Mouse (Mus musculus): ENCODE measurements around the gene Mapkap1. TPM values are rescaled to one million over a fixed set of nuclear protein-coding genes. Genes with fewer than 3 reads are reported as not detected.

Gene Mapkap1
- total and polyA plus RNA-seq, 2 experiments from 2014 or later, result 60.3 to 87.6 TPM

DNA sequence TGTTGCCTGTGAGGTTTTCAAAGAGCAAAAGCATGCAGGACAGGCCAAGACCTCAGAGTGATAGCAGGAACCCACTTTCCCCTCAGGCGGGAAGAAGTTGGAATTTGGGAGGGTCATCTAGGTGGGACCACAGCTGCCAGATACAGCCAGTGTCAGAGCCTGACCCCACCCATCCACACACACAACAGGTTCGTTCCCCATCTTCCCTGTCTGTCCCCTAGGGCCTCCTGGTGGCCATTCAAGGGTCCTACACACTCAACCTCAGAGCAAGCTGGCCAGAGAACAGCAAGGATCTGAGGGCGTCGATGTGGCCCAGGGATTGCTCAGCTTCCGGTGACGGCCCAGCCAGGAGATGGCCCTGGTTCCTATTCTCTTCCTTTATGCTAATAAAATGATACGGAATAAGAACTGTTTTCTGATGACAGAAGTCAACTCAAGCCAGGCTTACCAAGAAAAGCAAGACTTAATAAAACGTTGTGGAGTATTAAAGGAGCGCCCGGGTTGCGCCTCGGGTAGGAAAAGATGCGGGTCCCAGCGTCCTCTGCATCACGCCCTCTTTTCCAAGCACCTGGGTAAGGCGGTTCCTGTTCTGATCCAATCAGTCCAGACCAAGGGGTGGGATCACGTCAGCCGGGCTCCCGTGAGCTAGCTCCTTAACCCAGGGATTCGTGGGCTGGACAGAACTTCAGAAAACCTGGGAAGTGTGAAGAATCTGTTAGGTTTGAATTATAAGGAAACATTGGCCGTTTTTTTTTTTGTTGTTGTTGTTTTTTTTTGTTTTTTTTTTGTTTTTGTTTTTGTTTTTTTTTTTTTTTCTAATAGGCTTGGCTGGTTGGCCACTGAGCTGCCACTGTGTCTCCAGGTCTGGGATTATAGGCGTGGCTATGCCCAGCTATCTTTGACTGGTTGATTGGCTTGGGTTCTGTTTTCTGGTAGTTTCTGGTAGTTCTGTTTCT lies 238.3 kb downstream of the Mapkap1 start:
- no peak for DNase-seq (ENCODE audit: low spot score)
- H3K4me2 ChIP-seq (ENCODE audit: low read depth, low read length), result no peak overlapping the region
- no peak overlapping the region for H3K9ac ChIP-seq (replicated peaks; ENCODE audit: low read depth, low read length)
- H3K27ac ChIP-seq (ENCODE audit: low read depth), result no peak overlapping the region
- H3K36me3 ChIP-seq (replicated peaks; ENCODE audit: control insufficient read depth, insufficient read depth, low read length), result no peaks in the 10 kb centered on the region
- no peaks in the 10 kb centered on the region for H3K9me3 ChIP-seq (replicated peaks; ENCODE audit: control insufficient read depth, low read length)
- ATAC-seq (ENCODE audit: insufficient read depth, low read depth), result no peak
- H3K4me3 ChIP-seq (ENCODE audit: low read depth, low read length), result no peak overlapping the region
- no peaks in the 10 kb centered on the region for H3K27me3 ChIP-seq (ENCODE audit: control insufficient read depth, insufficient read depth, low read length)
- no peaks in the 10 kb centered on the region for H3K4me1 ChIP-seq (ENCODE audit: control insufficient read depth, insufficient read depth)
- TF ChIP-seq EP300 (IDR thresholded peaks at IDR 0.05; ENCODE audit: low read depth) (no peak), CTCF (IDR thresholded peaks at IDR 0.05; ENCODE audit: low read depth) (peak; percentile 64)
- 48% methylated on average over 22 of the region's 22 CpGs for WGBS

DNA sequence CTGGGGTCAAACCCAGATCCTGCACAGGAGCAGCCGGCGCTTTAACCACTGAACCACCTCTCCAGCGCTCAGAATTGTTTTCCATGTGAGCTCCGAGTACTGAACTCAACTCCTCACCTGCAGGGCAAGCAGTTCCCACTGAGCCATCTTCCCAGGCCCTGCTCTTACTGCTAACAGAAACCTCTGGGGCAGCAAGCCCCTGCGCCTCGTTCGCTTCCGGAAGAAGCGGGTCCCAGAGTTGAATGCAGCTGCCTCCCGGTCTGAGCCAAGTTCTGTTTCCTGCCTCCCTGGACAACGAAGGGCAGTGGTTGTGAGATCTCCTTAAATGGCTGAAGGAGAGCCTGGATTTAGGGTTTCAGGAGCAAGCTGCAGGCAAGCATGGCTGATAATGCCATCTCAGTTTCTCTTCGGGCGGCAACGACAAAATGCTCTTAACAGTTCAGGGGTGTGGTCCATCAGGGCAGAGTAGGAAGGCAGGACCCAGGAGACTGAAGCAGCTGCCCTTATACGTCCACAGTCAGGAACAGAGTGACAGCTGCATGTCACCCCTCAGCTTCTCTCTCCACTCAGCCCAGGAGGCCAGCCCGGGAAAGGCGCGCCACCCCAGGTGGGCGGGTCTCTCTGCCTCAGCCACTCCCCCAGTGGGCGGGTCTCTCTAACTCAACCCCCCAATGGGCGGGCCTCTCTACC lies 239.4 kb downstream of the Mapkap1 start:
- ATAC-seq (ENCODE audit: insufficient read depth, low read depth), result peak; percentile 87
- Histone ChIP-seq H3K27me3 (ENCODE audit: control insufficient read depth, insufficient read depth, low read length) (no peaks in the 10 kb centered on the region), H3K4me1 (ENCODE audit: control insufficient read depth, insufficient read depth) (no peaks in the 10 kb centered on the region), H3K9ac (replicated peaks; ENCODE audit: low read depth, low read length) (peak overlapping the region; percentile 34), H3K4me3 (ENCODE audit: low read depth, low read length) (peak overlapping the region; percentile 54), H3K4me2 (ENCODE audit: low read depth, low read length) (peak overlapping the region; percentile 70), H3K27ac (ENCODE audit: low read depth) (peak overlapping the region; percentile 21; the same call in 1 of the 2 replicates), H3K9me3 (replicated peaks; ENCODE audit: control insufficient read depth, low read length) (no peaks in the 10 kb centered on the region), H3K36me3 (replicated peaks; ENCODE audit: control insufficient read depth, insufficient read depth, low read length) (no peaks in the 10 kb centered on the region)
- no peak for TF ChIP-seq EP300 (IDR thresholded peaks at IDR 0.05; ENCODE audit: low read depth)
- no peak for TF ChIP-seq CTCF (IDR thresholded peaks at IDR 0.05; ENCODE audit: low read depth)
- DNase-seq (ENCODE audit: low spot score), result peak; percentile 61
- 5% methylated on average over 21 of the region's 21 CpGs for WGBS

DNA sequence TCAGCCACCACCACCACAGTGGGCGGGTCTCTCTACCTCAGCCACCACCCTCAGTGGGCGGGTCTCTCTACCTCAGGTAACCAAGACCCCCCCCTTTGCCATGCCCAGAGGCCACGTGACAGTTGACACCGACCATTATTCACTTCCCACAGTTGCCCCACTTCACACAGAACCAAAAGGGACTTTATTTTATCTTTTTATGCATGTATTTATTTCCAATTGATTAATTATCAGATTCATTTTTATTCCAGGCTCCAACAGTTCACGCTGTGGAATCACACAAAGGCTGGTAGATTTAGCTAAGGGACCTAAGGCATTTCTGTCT lies 239.9 kb downstream of the Mapkap1 start:
- ATAC-seq (ENCODE audit: insufficient read depth, low read depth) (no peak), DNase-seq (ENCODE audit: low spot score) (no peak)
- H3K36me3 ChIP-seq (replicated peaks; ENCODE audit: control insufficient read depth, insufficient read depth, low read length), result no peaks in the 10 kb centered on the region
- H3K9ac ChIP-seq (replicated peaks; ENCODE audit: low read depth, low read length), result no peak overlapping the region
- H3K27me3 ChIP-seq (ENCODE audit: control insufficient read depth, insufficient read depth, low read length), result no peaks in the 10 kb centered on the region
- H3K9me3 ChIP-seq (replicated peaks; ENCODE audit: control insufficient read depth, low read length), result no peaks in the 10 kb centered on the region
- TF ChIP-seq EP300 (IDR thresholded peaks at IDR 0.05; ENCODE audit: low read depth) (no peak), CTCF (IDR thresholded peaks at IDR 0.05; ENCODE audit: low read depth) (no peak)
- H3K27ac ChIP-seq (ENCODE audit: low read depth), result no peak overlapping the region
- no peaks in the 10 kb centered on the region for H3K4me1 ChIP-seq (ENCODE audit: control insufficient read depth, insufficient read depth)
- peak overlapping the region; percentile 70 for H3K4me2 ChIP-seq (ENCODE audit: low read depth, low read length)
- 4% methylated on average over 5 of the region's 5 CpGs for WGBS
- peak overlapping the region; percentile 54 for H3K4me3 ChIP-seq (ENCODE audit: low read depth, low read length)

DNA sequence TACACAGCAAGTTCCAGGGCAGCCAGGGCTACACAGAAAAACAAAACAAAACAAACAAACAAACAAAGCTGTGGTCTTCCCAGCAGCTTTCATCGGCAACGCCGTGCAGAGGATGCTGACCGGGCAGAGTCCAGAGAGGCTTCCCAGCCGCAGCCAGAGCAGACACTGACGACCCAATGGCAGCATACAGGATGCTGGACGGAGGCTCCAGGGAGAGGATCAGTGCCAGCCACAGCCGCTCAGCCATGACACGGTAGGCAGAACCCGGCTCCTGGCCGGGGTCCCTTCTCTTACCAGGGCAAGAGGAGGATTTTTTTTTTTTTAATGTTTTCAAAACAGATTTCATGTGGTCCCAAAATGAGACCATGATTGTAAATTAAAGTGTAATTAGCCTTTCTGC lies 240.8 kb downstream of the Mapkap1 start:
- Histone ChIP-seq H3K27me3 (ENCODE audit: control insufficient read depth, insufficient read depth, low read length) (no peaks in the 10 kb centered on the region), H3K4me3 (ENCODE audit: low read depth, low read length) (no peak overlapping the region), H3K4me2 (ENCODE audit: low read depth, low read length) (no peak overlapping the region), H3K9ac (replicated peaks; ENCODE audit: low read depth, low read length) (no peak overlapping the region), H3K9me3 (replicated peaks; ENCODE audit: control insufficient read depth, low read length) (no peaks in the 10 kb centered on the region), H3K4me1 (ENCODE audit: control insufficient read depth, insufficient read depth) (no peaks in the 10 kb centered on the region), H3K36me3 (replicated peaks; ENCODE audit: control insufficient read depth, insufficient read depth, low read length) (no peaks in the 10 kb centered on the region), H3K27ac (ENCODE audit: low read depth) (no peak overlapping the region)
- no peak for DNase-seq (ENCODE audit: low spot score)
- WGBS, result 65% methylated on average over 11 of the region's 11 CpGs
- no peak for TF ChIP-seq CTCF (IDR thresholded peaks at IDR 0.05; ENCODE audit: low read depth)
- TF ChIP-seq EP300 (IDR thresholded peaks at IDR 0.05; ENCODE audit: low read depth), result no peak
- ATAC-seq (ENCODE audit: insufficient read depth, low read depth), result no peak

DNA sequence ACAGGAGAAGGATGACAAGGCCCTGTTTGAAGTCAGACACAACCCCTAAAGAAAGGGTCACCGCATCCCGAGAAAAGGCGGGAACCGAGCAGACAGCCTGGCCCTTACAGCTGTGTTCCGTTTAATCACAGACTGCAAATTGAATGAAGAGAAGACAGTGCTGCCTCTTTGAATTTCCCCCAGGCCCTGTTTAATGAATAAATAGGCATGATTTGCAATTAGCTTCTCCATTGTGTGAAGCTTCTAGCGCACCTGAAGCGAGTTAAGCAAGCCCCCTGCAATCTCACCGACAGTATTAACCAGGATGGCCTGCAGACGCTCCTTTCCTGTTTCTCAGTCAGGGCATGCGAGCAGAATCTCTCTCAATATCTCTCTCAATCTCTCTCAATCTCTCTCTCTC lies 261.2 kb downstream of the Mapkap1 start:
- H3K4me3 ChIP-seq (ENCODE audit: low read depth, low read length), result no peak overlapping the region
- H3K27ac ChIP-seq (ENCODE audit: low read depth), result no peak overlapping the region
- H3K27me3 ChIP-seq (ENCODE audit: control insufficient read depth, insufficient read depth, low read length), result no peaks in the 10 kb centered on the region
- peaks cover 18% of the 10 kb centered on the region for H3K4me1 ChIP-seq (ENCODE audit: control insufficient read depth, insufficient read depth)
- ATAC-seq (ENCODE audit: insufficient read depth, low read depth) (no peak), DNase-seq (ENCODE audit: low spot score) (no peak)
- 69% methylated on average over 10 of the region's 10 CpGs for WGBS
- no peaks in the 10 kb centered on the region for H3K9me3 ChIP-seq (replicated peaks; ENCODE audit: control insufficient read depth, low read length)
- no peak for TF ChIP-seq EP300 (IDR thresholded peaks at IDR 0.05; ENCODE audit: low read depth)
- TF ChIP-seq CTCF (IDR thresholded peaks at IDR 0.05; ENCODE audit: low read depth), result no peak
- no peaks in the 10 kb centered on the region for H3K36me3 ChIP-seq (replicated peaks; ENCODE audit: control insufficient read depth, insufficient read depth, low read length)
- H3K4me2 ChIP-seq (ENCODE audit: low read depth, low read length), result no peak overlapping the region
- no peak overlapping the region for H3K9ac ChIP-seq (replicated peaks; ENCODE audit: low read depth, low read length)
